Mouse (Mus musculus) Patski (cell line): ENCODE data around the gene Foxn1. TPM values are rescaled to one million over a fixed set of nuclear protein-coding genes. Genes with fewer than 3 reads are reported as not detected.

Experiments used
- ATAC-seq: fragments of 100-300 bp; one replicate; pipeline ENCODE4 v1.8.0; 2021
- CTCF ChIA-PET: fragments of 350-600 bp; sonication (Branson Sonifier 250); formaldehyde crosslinking; loops from one replicate; lab custom pipeline; 2022; ENCODE audit warnings: inconsistent platforms; lab: Charles Lee
- POLR2A ChIA-PET: fragments of 350-600 bp; sonication (Branson Sonifier 250); formaldehyde crosslinking; loops from one replicate; lab custom pipeline; 2022; ENCODE audit warnings: antibody characterized with exemption, inconsistent platforms; lab: Charles Lee
- DNase-seq: peaks from one replicate; pipeline ENCODE4 v3.0.0-alpha.2; 2011; ENCODE audit warnings: low read depth, low spot score
- H3K27me3 ChIP-seq: fragments of 371-371 bp; one replicate; pipeline ENCODE4 v1.5.1; 2021
- CTCF ChIP-seq: fragments of 100-300 bp; IDR thresholded peaks from one replicate; pipeline ENCODE4 v1.5.1; 2021
- in situ Hi-C: fragments of 300-500 bp; cut with MboI; formaldehyde crosslinking; loops from 3 replicates; pipeline ENCODE4 v1.11.1; 2018; ENCODE audit warnings: low pct_unique_long_range_greater_than_20kb, mixed read lengths
- polyA plus RNA-seq: library from polyadenylated mRNA; unstranded; gene quantifications from one replicate; pipeline ENCODE4 v1.2.3, GENCODE M21; 2021

The Foxn1 gene
- polyA plus RNA-seq, 1 experiment from 2014 or later = 0.37 TPM

GRCm38 (mm10) chr11:78421201-78422009 lies 35.0 kb upstream of the Foxn1 start:
- ATAC-seq = no peak
- DNase-seq = no peak
- ChIA-PET POLR2A (interaction anchor here (1.3 kb wide), 1 partner anchor 55 kb away, joined by 3 read pairs; no protein-coding TSS in a partner anchor), CTCF (interaction anchor here (0.9 to 2.0 kb wide), 5 partner anchors 12 to 67 kb away, joined by 3 to 4 read pairs (median 3); no protein-coding TSS in a partner anchor)
- in situ Hi-C loops = no loop called here
- no peak for TF ChIP-seq CTCF
- H3K27me3 ChIP-seq = no peaks in the 10 kb centered on the region

- TF ChIP-seq CTCF = no peak
- in situ Hi-C loops = no loop called here
- DNase-seq (no peak), ATAC-seq (no peak)
- no peaks in the 10 kb centered on the region for H3K27me3 ChIP-seq
- ChIA-PET CTCF (interaction anchor here (1.0 to 2.0 kb wide), 2 partner anchors 22 to 60 kb away, joined by 3 to 4 read pairs; no protein-coding TSS in a partner anchor), POLR2A (no interaction called here)
These were observed 34.0 kb upstream of the Foxn1 start for GRCm38 (mm10) chr11:78420263-78420889.

GRCm38 (mm10) chr11:78416854-78417253 lies 30.5 kb upstream of the Foxn1 start:
- ChIA-PET POLR2A (no interaction called here), CTCF (interaction anchor here (1.1 to 1.4 kb wide), 3 partner anchors 18 to 73 kb away, joined by 3 to 6 read pairs (median 3); no protein-coding TSS in a partner anchor)
- H3K27me3 ChIP-seq = no peaks in the 10 kb centered on the region
- in situ Hi-C loops = no loop called here
- no peak for TF ChIP-seq CTCF
- DNase-seq (no peak), ATAC-seq (no peak)

DNA sequence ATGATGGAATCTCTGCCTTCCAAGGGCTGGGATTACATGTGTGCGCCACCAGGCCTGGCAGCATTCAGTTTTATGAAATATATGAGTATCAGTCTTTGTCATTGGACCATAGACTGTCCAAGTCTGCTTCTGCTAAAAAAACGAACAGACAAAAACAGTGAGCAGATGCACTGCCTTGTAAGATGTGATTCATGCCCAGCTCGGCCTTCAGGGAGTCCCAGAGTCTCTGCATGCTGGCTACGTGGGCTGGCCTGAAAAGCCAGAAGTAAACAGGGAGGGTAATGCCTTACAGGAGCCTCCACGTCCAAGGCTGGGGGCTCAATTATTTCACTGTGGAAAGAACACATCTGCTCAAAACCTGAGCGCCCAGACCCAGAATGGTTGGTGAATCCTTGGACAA lies 26.5 kb upstream of the Foxn1 start:
- no peak for TF ChIP-seq CTCF
- ChIA-PET CTCF (interaction anchor here (1.6 to 3.0 kb wide), 2 partner anchors 13 to 54 kb away, joined by 5 to 16 read pairs; no protein-coding TSS in a partner anchor), POLR2A (no interaction called here)
- ATAC-seq = no peak
- in situ Hi-C loops = no loop called here
- H3K27me3 ChIP-seq = no peaks in the 10 kb centered on the region
- no peak for DNase-seq

DNA sequence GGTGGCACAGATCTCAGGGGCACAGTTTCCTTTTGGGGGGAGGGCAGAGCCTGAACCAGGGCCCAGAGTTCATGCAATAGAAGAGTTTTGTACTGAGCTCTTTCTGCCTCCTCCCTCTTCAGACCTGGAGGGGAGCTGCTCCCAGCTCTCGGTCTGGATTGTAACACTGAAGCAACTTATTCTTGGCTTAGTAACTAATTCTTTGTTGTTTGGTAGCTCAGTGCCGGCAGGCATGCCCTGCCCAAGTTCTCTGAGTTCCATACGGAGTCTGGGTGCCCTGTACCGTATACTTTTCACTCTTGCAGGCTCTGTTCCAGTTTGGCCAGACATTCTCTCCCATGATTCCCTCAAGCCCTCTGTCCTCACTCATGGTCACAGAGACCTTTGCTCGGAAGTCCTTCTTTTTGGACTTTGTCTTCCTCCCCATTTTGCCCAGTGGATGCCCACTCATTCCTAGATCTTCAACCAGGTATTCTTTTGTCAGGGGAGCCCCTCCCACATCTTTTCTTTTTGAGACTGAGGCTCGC lies 26.0 kb upstream of the Foxn1 start:
- in situ Hi-C loops = no loop called here
- ATAC-seq (no peak), DNase-seq (no peak)
- TF ChIP-seq CTCF = no peak
- POLR2A ChIA-PET = no interaction called here
- CTCF ChIA-PET = interaction anchor here (1.4 to 3.0 kb wide), 4 partner anchors 13 to 54 kb away, joined by 5 to 16 read pairs (median 5); no protein-coding TSS in a partner anchor
- H3K27me3 ChIP-seq = no peaks in the 10 kb centered on the region

GRCm38 (mm10) chr11:78411606-78412323 lies 25.4 kb upstream of the Foxn1 start:
- ATAC-seq (no peak), DNase-seq (no peak)
- CTCF ChIA-PET = interaction anchor here (1.4 to 3.0 kb wide), 4 partner anchors 12 to 53 kb away, joined by 5 to 16 read pairs (median 5); no protein-coding TSS in a partner anchor
- POLR2A ChIA-PET = no interaction called here
- H3K27me3 ChIP-seq = no peaks in the 10 kb centered on the region
- TF ChIP-seq CTCF = no peak
- in situ Hi-C loops = no loop called here

GRCm38 (mm10) chr11:78408256-78409240 lies 22.2 kb upstream of the Foxn1 start:
- DNase-seq = no peak
- ChIA-PET POLR2A (no interaction called here), CTCF (interaction anchor here (1.2 to 2.2 kb wide), 3 partner anchors 9 to 48 kb away, joined by 3 to 7 read pairs (median 4); partner anchors contain the start of gene Slc13a2)
- no peak for TF ChIP-seq CTCF
- H3K27me3 ChIP-seq = no peaks in the 10 kb centered on the region
- ATAC-seq = no peak
- in situ Hi-C loops = no loop called here

GRCm38 (mm10) chr11:78402062-78402461 lies 15.7 kb upstream of the Foxn1 start:
- no peaks in the 10 kb centered on the region for H3K27me3 ChIP-seq
- no peak for TF ChIP-seq CTCF
- ATAC-seq (no peak), DNase-seq (no peak)
- ChIA-PET CTCF (interaction anchor here (13.3 kb wide), 1 partner anchor 44 kb away, joined by 473 read pairs; no protein-coding TSS in a partner anchor), POLR2A (interaction anchor here (9.9 kb wide), 1 partner anchor 39 kb away, joined by 160 read pairs; no protein-coding TSS in a partner anchor)
- in situ Hi-C loops = loop anchor here (5.0 kb wide), 1 partner anchor 45 kb away; no protein-coding TSS in a partner anchor

DNA sequence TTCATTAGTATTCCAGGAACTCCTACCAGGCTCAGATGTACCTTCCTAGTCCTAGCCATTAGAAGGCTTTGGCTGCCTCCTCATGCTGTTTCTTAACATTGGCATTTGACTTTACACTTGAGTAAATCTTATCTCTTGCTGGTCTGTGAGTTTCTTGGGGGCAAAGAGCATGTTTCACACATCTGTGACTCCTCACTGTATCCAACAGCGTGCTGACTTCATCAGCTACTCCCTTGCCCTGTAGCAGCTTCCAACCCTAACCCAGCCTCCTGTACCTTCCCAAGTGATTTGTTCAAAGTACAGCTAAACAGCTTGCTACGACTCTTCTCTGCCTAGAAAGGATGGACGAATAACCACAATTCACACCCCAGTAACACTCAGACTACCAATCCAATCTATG lies 15.1 kb upstream of the Foxn1 start:
- H3K27me3 ChIP-seq = no peaks in the 10 kb centered on the region
- CTCF ChIA-PET = interaction anchor here (13.3 kb wide), 1 partner anchor 43 kb away, joined by 473 read pairs; no protein-coding TSS in a partner anchor
- in situ Hi-C loops = loop anchor here (5.0 kb wide), 1 partner anchor 46 kb away; no protein-coding TSS in a partner anchor
- DNase-seq (no peak), ATAC-seq (no peak)
- TF ChIP-seq CTCF = no peak
- POLR2A ChIA-PET = interaction anchor here (9.9 kb wide), 1 partner anchor 38 kb away, joined by 160 read pairs; no protein-coding TSS in a partner anchor
